Mouse (Mus musculus): ENCODE results near the gene Ccdc73. TPM values are rescaled to one million over a fixed set of nuclear protein-coding genes. Genes with fewer than 3 reads are reported as not detected.

Gene Ccdc73
- polyA plus RNA-seq, 1 experiment from 2014 or later: 5.3 TPM

Other genes starting within 250 kb of the Ccdc73 start
- gene Tcp11l1, start 155.6 kb upstream of the Ccdc73 start, polyA plus RNA-seq (2015; fragmentation: Nextera tagmentation; extraction: Ambion mirVana): 27.3 and 32.2 TPM in 2 replicates
- gene Pin1rt1, start 151.4 kb upstream of the Ccdc73 start, polyA plus RNA-seq (2015; fragmentation: Nextera tagmentation; extraction: Ambion mirVana): not detected in 2 replicates
- gene Depdc7, start 124.9 kb upstream of the Ccdc73 start, polyA plus RNA-seq (2015; fragmentation: Nextera tagmentation; extraction: Ambion mirVana): 8.6 and 9.1 TPM in 2 replicates
- 8.6 and 9.1 TPM in 2 replicates for gene Qser1, start 51.0 kb upstream of the Ccdc73 start, polyA plus RNA-seq (2015; fragmentation: Nextera tagmentation; extraction: Ambion mirVana)
- 2.4 and 3.1 TPM in 2 replicates for gene Prrg4, start 17.9 kb upstream of the Ccdc73 start, polyA plus RNA-seq (2015; fragmentation: Nextera tagmentation; extraction: Ambion mirVana)
- 263 and 277 TPM in 2 replicates for gene Eif3m, start 149.3 kb downstream of the Ccdc73 start, polyA plus RNA-seq (2015; fragmentation: Nextera tagmentation; extraction: Ambion mirVana)
- not detected in 2 replicates for gene Gm11060, start 224.2 kb downstream of the Ccdc73 start, polyA plus RNA-seq (2015; fragmentation: Nextera tagmentation; extraction: Ambion mirVana)

Data from lung, embryonic 15.5 days (tissue).